Mouse (Mus musculus): ENCODE data around the gene Atp6v0d1. TPM values are rescaled to one million over a fixed set of nuclear protein-coding genes. Genes with fewer than 3 reads are reported as not detected.

The Atp6v0d1 gene
- polyA plus RNA-seq, 1 experiment from 2014 or later, result 74.6 TPM

- Histone ChIP-seq H3K36me3 (ENCODE audit: insufficient read depth) (peaks cover 43% of the 10 kb centered on the region; the same call in 1 of the 2 replicates), H3K27ac (ENCODE audit: low read depth) (no peak overlapping the region), H3K9ac (no peak overlapping the region)
Observed at GRCm38 (mm10) chr8:105528206-105528605, 37.6 kb downstream of the Atp6v0d1 start.

GRCm38 (mm10) chr8:105527110-105527509 lies 38.7 kb downstream of the Atp6v0d1 start:
- no peaks in the 10 kb centered on the region for H3K27me3 ChIP-seq (ENCODE audit: insufficient read depth, low read length)
- no peaks in the 10 kb centered on the region for H3K4me1 ChIP-seq (ENCODE audit: insufficient read depth)
- peaks cover 51% of the 10 kb centered on the region; the same call in 1 of the 2 replicates for H3K36me3 ChIP-seq (ENCODE audit: insufficient read depth)
- H3K4me3 ChIP-seq (ENCODE audit: low read depth, low read length), result no peak overlapping the region
- WGBS, result 80% methylated on average over 2 of the region's 2 CpGs
- H3K9ac ChIP-seq, result no peak overlapping the region
- no peak for TF ChIP-seq CTCF (IDR thresholded peaks at IDR 0.05; ENCODE audit: low read depth)
- H3K9me3 ChIP-seq (ENCODE audit: low read depth, low read length), result no peaks in the 10 kb centered on the region
- DNase-seq (no peak), ATAC-seq (ENCODE audit: insufficient read depth) (no peak)
- no peak overlapping the region for H3K4me2 ChIP-seq
- H3K27ac ChIP-seq (ENCODE audit: low read depth), result no peak overlapping the region

More at GRCm38 (mm10) chr8:105528206-105528605, 37.6 kb downstream of the Atp6v0d1 start:
- Histone ChIP-seq H3K9me3 (ENCODE audit: low read depth, low read length) (no peaks in the 10 kb centered on the region), H3K27me3 (ENCODE audit: insufficient read depth, low read length) (no peaks in the 10 kb centered on the region), H3K4me2 (no peak overlapping the region), H3K4me1 (ENCODE audit: insufficient read depth) (peaks cover 4% of the 10 kb centered on the region), H3K4me3 (ENCODE audit: low read depth, low read length) (no peak overlapping the region)
- DNase-seq (no peak), ATAC-seq (ENCODE audit: insufficient read depth) (no peak)
- no peak for TF ChIP-seq CTCF (IDR thresholded peaks at IDR 0.05; ENCODE audit: low read depth)
- WGBS, result 95% methylated on average over 1 of the region's 1 CpGs

GRCm38 (mm10) chr8:105522890-105523289 lies 43.0 kb downstream of the Atp6v0d1 start:
- H3K9me3 ChIP-seq (ENCODE audit: low read depth, low read length), result no peaks in the 10 kb centered on the region
- DNase-seq (peak; percentile 39), ATAC-seq (ENCODE audit: insufficient read depth) (no peak)
- no peak overlapping the region for H3K9ac ChIP-seq
- no peaks in the 10 kb centered on the region for H3K27me3 ChIP-seq (ENCODE audit: insufficient read depth, low read length)
- H3K36me3 ChIP-seq (ENCODE audit: insufficient read depth), result peaks cover 29% of the 10 kb centered on the region; the same call in 1 of the 2 replicates
- WGBS, result 35% methylated on average over 9 of the region's 9 CpGs
- H3K4me2 ChIP-seq, result no peak overlapping the region
- TF ChIP-seq CTCF (IDR thresholded peaks at IDR 0.05; ENCODE audit: low read depth), result no peak
- no peak overlapping the region for H3K4me3 ChIP-seq (ENCODE audit: low read depth, low read length)
- H3K4me1 ChIP-seq (ENCODE audit: insufficient read depth), result peaks cover 23% of the 10 kb centered on the region
- no peak overlapping the region for H3K27ac ChIP-seq (ENCODE audit: low read depth)

- DNase-seq (no peak), ATAC-seq (ENCODE audit: insufficient read depth) (no peak)
- H3K36me3 ChIP-seq (ENCODE audit: insufficient read depth), result peaks cover 29% of the 10 kb centered on the region; the same call in 1 of the 2 replicates
- WGBS, result 59% methylated on average over 21 of the region's 21 CpGs
- no peak overlapping the region for H3K4me3 ChIP-seq (ENCODE audit: low read depth, low read length)
- H3K27ac ChIP-seq (ENCODE audit: low read depth), result no peak overlapping the region
- TF ChIP-seq CTCF (IDR thresholded peaks at IDR 0.05; ENCODE audit: low read depth), result peak; percentile 39
- H3K4me2 ChIP-seq, result no peak overlapping the region
- H3K9me3 ChIP-seq (ENCODE audit: low read depth, low read length), result no peaks in the 10 kb centered on the region
- no peaks in the 10 kb centered on the region; the same call in 1 of the 2 replicates for H3K27me3 ChIP-seq (ENCODE audit: insufficient read depth, low read length)
- H3K9ac ChIP-seq, result no peak overlapping the region
- peaks cover 24% of the 10 kb centered on the region for H3K4me1 ChIP-seq (ENCODE audit: insufficient read depth)
Observed at GRCm38 (mm10) chr8:105521995-105522769, 43.7 kb downstream of the Atp6v0d1 start.

GRCm38 (mm10) chr8:105521061-105521460 lies 44.8 kb downstream of the Atp6v0d1 start:
- no peak for ATAC-seq (ENCODE audit: insufficient read depth)
- H3K36me3 ChIP-seq (ENCODE audit: insufficient read depth), result peaks cover 25% of the 10 kb centered on the region; the same call in 1 of the 2 replicates
- no peak for TF ChIP-seq CTCF (IDR thresholded peaks at IDR 0.05; ENCODE audit: low read depth)
- H3K27ac ChIP-seq (ENCODE audit: low read depth), result no peak overlapping the region; the same call in 1 of the 2 replicates
- H3K9me3 ChIP-seq (ENCODE audit: low read depth, low read length), result no peaks in the 10 kb centered on the region
- peak overlapping the region; percentile 99; the same call in 1 of the 2 replicates for H3K4me2 ChIP-seq
- H3K27me3 ChIP-seq (ENCODE audit: insufficient read depth, low read length), result no peaks in the 10 kb centered on the region; the same call in 1 of the 2 replicates
- H3K9ac ChIP-seq, result no peak overlapping the region
- H3K4me3 ChIP-seq (ENCODE audit: low read depth, low read length), result no peak overlapping the region
- WGBS, result 10% methylated on average over 3 of the region's 3 CpGs
- DNase-seq, result peak; percentile 21
- H3K4me1 ChIP-seq (ENCODE audit: insufficient read depth), result peaks cover 24% of the 10 kb centered on the region

GRCm38 (mm10) chr8:105520521-105520920 lies 45.3 kb downstream of the Atp6v0d1 start:
- no peak overlapping the region; the same call in 1 of the 2 replicates for H3K27ac ChIP-seq (ENCODE audit: low read depth)
- ATAC-seq (ENCODE audit: insufficient read depth) (no peak), DNase-seq (peak; percentile 5)
- H3K9ac ChIP-seq, result no peak overlapping the region; the same call in 1 of the 2 replicates
- TF ChIP-seq CTCF (IDR thresholded peaks at IDR 0.05; ENCODE audit: low read depth), result no peak
- peaks cover 25% of the 10 kb centered on the region; the same call in 1 of the 2 replicates for H3K36me3 ChIP-seq (ENCODE audit: insufficient read depth)
- H3K4me2 ChIP-seq, result peak overlapping the region; percentile 99
- no peak overlapping the region for H3K4me3 ChIP-seq (ENCODE audit: low read depth, low read length)
- H3K27me3 ChIP-seq (ENCODE audit: insufficient read depth, low read length), result no peaks in the 10 kb centered on the region; the same call in 1 of the 2 replicates
- 19% methylated on average over 5 of the region's 5 CpGs for WGBS
- peaks cover 24% of the 10 kb centered on the region for H3K4me1 ChIP-seq (ENCODE audit: insufficient read depth)
- H3K9me3 ChIP-seq (ENCODE audit: low read depth, low read length), result no peaks in the 10 kb centered on the region

- peak; percentile 59 for DNase-seq
- Histone ChIP-seq H3K4me1 (ENCODE audit: insufficient read depth) (peaks cover 24% of the 10 kb centered on the region), H3K27ac (ENCODE audit: low read depth) (no peak overlapping the region), H3K36me3 (ENCODE audit: insufficient read depth) (peaks cover 15% of the 10 kb centered on the region; the same call in 1 of the 2 replicates), H3K9me3 (ENCODE audit: low read depth, low read length) (no peaks in the 10 kb centered on the region), H3K27me3 (ENCODE audit: insufficient read depth, low read length) (no peaks in the 10 kb centered on the region; the same call in 1 of the 2 replicates), H3K4me2 (peak overlapping the region; percentile 99), H3K9ac (peak overlapping the region; percentile 64; the same call in 1 of the 2 replicates), H3K4me3 (ENCODE audit: low read depth, low read length) (peak overlapping the region; percentile 59)
- no peak for TF ChIP-seq CTCF (IDR thresholded peaks at IDR 0.05; ENCODE audit: low read depth)
- 2% methylated on average over 2 of the region's 2 CpGs for WGBS
- no peak for ATAC-seq (ENCODE audit: insufficient read depth)
Observed at GRCm38 (mm10) chr8:105519591-105519990, 46.3 kb downstream of the Atp6v0d1 start.
